Mouse (Mus musculus): Measurements from ENCODE around the gene Olfr1347.
"Not testable (repeated sequence)": the region's sequence is repeated elsewhere in the genome, so short reads cannot be mapped to it uniquely, and the experiment has no call there.

Gene Olfr1347

DNA sequence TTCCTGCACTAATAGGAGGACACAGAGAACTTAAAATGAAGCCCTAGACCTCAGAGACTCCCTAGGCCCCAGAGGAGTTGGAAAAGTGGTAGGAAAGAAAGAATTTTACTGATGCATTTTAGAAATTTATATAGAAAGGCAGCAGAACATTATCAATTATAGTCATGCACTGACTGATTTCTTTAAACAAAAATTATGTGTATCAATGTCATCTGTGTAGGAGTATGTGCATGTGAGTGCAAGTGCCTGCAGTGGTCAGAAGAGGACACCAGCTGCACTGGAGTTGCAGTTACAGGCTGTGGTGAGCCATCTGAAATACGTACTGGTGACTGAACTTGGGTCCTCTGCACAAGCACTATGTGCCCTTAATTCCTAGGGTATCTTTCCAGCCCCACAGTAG, at the start of gene Olfr1347:
Gene Olfr1347 (minus strand): TSS at position 101 of the 400 bp plus-strand sequence.
- DNase-seq (ENCODE audit: low spot score in 2 of 2): no peak

DNA sequence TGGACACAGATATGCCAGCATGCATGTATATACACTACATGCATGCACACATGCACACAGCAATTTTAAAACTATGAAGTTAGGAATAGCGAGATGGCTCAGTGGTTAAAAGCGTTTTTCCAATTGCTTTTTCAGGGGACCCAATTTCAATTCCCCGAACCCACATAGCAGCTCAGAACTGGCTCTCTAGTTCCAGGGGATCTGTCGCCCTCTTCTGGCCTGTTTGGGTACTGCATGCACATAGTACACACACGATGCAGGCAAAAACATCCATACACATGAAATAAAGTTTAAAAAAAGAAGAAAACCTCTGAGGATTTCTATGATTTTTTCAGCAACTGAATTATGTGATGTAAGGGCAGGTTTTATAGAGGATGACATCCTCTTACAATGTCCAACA, 26.6 kb upstream of the Olfr1347 start:
- peak in 1 of 2 experiments; percentile 17 for DNase-seq (ENCODE audit: low spot score in 2 of 2)

- DNase-seq (ENCODE audit: low spot score in 2 of 2): peak in 1 of 2 experiments; percentile 19
These were observed 25.4 kb upstream of the Olfr1347 start for GRCm38 (mm10) chr7:6525001-6525400.

- DNase-seq (ENCODE audit: low spot score in 2 of 2): no peak
These were observed 23.3 kb upstream of the Olfr1347 start, which contains the start of gene Olfr1349 for GRCm38 (mm10) chr7:6522850-6523249. Olfr1349 (minus strand) TSS chr7:6522950.

DNA sequence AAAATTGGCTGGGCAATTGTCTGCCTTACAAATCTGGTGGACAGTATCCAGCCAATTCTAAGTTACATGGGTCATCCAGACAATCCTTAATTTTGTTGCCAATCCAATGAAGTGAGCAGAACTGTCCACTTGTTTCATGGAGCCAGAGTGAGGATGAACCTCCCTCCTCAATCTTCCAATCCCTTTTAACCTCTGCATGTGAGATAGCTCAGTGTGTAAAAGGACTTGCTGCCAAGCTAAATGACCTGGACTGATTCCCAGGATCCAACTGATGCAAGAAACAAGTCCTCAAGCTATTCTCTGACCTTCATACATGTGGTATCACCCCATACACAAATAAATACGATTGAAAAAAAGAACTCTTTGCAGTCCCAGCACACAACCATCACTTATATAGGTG, 22.1 kb upstream of the Olfr1347 start:
- DNase-seq (ENCODE audit: low spot score in 2 of 2): no peak

DNA sequence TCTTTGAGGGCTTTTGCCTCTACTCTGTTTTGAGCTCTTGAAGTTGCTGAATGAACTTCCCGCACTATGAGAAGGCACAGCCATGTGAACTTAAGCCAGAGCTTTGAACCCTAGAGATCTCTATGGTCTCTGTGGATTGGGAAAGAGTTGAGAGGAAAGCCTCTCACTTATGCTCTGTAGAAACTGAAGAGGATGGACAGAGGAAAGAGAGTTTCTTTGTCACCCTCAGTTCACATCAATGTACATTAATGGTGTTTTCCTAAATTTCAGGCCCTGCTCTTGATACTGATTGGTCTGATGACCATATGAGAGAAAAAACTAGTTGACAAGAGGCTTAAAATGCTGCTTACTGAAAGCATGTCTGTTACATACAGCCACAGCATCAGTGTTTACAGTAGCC, 9.1 kb upstream of the Olfr1347 start, which contains the start of gene Olfr1348:
Gene Olfr1348 (minus strand): TSS at position 101 of the 400 bp plus-strand sequence.
- DNase-seq (ENCODE audit: low spot score in 2 of 2): no peak

DNA sequence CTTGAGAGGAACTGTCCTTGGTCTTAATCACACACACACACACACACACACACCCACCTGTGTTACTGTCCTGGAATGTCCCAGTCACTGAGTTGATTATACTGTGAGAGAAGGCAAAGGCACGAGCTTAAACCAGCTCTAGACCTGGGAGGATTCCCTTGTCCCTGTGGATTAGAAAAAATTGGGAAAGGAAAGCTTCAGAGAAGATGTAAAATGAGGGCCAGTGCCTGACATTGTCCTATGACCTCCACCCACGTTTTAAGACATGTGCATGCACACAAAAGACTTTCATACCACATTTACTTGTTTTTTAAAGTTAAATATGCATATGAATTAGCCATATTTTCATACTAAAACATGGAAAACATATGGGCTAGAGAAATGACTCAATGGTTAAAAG, 12.7 kb downstream of the Olfr1347 start, which contains the start of gene Olfr5:
Gene Olfr5 (minus strand): TSS at position 101 of the 400 bp plus-strand sequence.
- no peak for DNase-seq (ENCODE audit: low spot score in 2 of 2)

DNA sequence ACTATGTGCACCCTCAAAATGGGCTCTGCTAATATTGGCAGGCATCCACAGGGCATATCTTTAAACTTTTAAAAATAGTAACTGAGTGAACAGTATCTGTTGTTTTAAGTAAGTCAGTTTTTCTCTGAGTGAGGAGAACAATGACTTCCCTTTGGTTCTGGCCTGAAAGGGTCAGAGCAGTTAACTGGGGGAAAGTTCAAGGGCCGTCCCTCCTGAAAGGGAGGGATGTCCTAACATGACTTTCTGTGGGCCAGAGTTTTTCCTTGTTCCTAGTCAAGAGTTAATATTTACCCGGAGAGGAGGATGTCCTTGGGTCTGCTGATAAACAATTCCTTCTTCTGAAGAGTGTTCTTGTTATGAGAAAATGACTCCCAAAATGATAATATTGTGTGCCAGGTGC, 21.9 kb downstream of the Olfr1347 start:
- not testable (repeated sequence) for DNase-seq (ENCODE audit: low spot score in 2 of 2)

- no peak for DNase-seq (ENCODE audit: low spot score in 2 of 2)
These were observed 32.6 kb downstream of the Olfr1347 start, which contains the start of gene Olfr1346 for GRCm38 (mm10) chr7:6466951-6467350. Olfr1346 (plus strand) TSS chr7:6467101.

GRCm38 (mm10) chr7:6456399-6456798, 43.2 kb downstream of the Olfr1347 start:
- DNase-seq (ENCODE audit: low spot score in 2 of 2): no peak

DNA sequence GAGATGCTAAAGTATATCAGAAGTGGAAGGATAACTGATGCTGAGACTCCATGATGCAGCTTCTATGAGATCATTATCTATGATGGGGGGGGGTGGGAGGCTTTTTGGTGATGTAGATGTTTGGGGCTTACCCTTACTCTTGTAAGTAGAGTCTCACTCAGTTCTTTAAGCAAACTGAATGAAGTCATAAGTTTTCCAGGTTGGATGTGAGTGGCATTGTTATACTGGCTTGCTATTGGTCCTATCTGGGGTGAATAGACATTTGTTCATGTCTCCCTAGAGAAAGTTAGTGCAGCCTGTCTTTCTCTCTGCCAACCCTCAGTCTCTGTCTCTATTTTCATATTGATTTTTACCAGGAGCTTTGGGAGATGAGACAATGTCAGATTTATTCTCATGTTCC, 43.7 kb downstream of the Olfr1347 start, which contains the start of gene Olfr1336:
Gene Olfr1336 (plus strand): TSS at position 301 of the 400 bp plus-strand sequence.
- DNase-seq (ENCODE audit: low spot score in 2 of 2): no peak

DNA sequence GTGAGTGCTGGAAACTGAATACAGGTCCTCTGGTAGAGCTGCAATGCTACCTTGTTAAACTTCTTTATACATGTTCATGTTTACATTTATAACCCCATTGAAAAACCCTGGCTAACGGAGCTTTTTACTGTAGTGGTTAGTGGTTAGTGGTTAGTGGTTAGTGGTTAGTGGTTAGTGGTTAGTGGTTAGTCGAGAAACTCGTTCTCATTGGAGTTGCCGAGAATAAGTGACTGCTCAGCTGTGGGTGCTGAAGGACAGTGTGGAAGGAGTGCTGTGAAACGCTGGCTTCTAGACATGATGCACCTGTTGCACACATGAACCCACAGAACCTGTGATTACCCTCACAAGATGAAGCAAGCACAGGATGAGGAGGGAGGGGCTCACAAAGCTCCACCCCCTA, 51.8 kb downstream of the Olfr1347 start:
- DNase-seq (ENCODE audit: low spot score in 2 of 2): no peak

- no peak for DNase-seq (ENCODE audit: low spot score in 2 of 2)
These were observed 58.4 kb downstream of the Olfr1347 start for GRCm38 (mm10) chr7:6441173-6441572.

DNA sequence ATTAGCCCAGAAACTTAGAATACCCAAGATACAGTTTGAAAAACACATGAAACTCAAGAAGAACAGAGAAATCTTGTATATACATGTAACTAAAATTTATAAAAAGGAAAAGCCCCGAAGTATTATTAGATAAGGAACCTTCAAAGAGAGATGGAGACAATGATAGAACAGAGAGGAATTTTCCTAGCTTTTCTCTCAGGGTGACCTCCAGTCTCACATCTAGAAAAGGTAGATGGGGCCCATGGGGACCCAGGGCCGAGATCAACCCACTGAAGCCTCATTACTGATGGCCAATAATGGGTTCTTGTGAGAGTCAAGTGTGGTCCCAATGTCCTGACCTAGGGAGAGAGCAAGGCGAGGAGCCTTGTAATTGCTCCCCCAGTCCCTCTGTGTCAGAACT, 61.2 kb downstream of the Olfr1347 start, which contains the start of gene Olfr1344:
Gene Olfr1344 (plus strand): TSS at position 301 of the 400 bp plus-strand sequence.
- DNase-seq (ENCODE audit: low spot score in 2 of 2): no peak
